Mouse (Mus musculus) limb, embryonic 11.5 days (tissue): ENCODE results near the gene Mlycd. TPM values are rescaled to one million over a fixed set of nuclear protein-coding genes. Genes with fewer than 3 reads are reported as not detected.

Experiments used
- ATAC-seq: fragments of 200-750 bp; cut with Nextera tagmentation; 2 replicates; pipeline ENCODE4 v1.8.0; 2017; ENCODE audit warnings: low read depth; ENCODE audit not compliant: insufficient number of reproducible peaks, low FRiP score, low TSS enrichment
- DNase-seq: peaks from one replicate; pipeline ENCODE4 v3.0.0-alpha.2; 2015; ENCODE audit warnings: low spot score
- H3K27ac ChIP-seq: fragments of 300-500 bp; sonication (generic); replicated peaks from 2 replicates; pipeline ENCODE4 v1.5.1; 2014; ENCODE audit warnings: low read depth, mild to moderate bottlenecking, low read length
- H3K27me3 ChIP-seq: fragments of 300-500 bp; sonication (generic); 2 replicates; pipeline ENCODE4 v1.6.1; 2014; ENCODE audit warnings: mild to moderate bottlenecking, low read length, mixed read lengths; ENCODE audit not compliant: control insufficient read depth, insufficient read depth
- H3K36me3 ChIP-seq: fragments of 300-500 bp; sonication (generic); 2 replicates; pipeline ENCODE4 v1.6.1; 2014; ENCODE audit warnings: mild to moderate bottlenecking, low read length, moderate library complexity, mixed read lengths; ENCODE audit not compliant: control insufficient read depth, insufficient read depth
- H3K4me1 ChIP-seq: fragments of 300-500 bp; sonication (generic); 2 replicates; pipeline ENCODE4 v1.6.1; 2014; ENCODE audit warnings: low read length, mixed read lengths; ENCODE audit not compliant: control insufficient read depth, insufficient read depth
- H3K4me2 ChIP-seq: fragments of 300-500 bp; sonication (generic); 2 replicates; pipeline ENCODE4 v1.6.1; 2014; ENCODE audit warnings: low read depth, mild to moderate bottlenecking, moderate library complexity; ENCODE audit not compliant: severe bottlenecking
- H3K4me3 ChIP-seq: fragments of 300-500 bp; sonication (generic); 2 replicates; pipeline ENCODE4 v1.5.1; 2014; ENCODE audit warnings: low read depth, low read length
- H3K9ac ChIP-seq: fragments of 300-500 bp; sonication (generic); 2 replicates; pipeline ENCODE4 v1.6.1; 2014; ENCODE audit warnings: mild to moderate bottlenecking, low read length
- H3K9me3 ChIP-seq: fragments of 300-500 bp; sonication (generic); 2 replicates; pipeline ENCODE4 v1.6.1; 2016; ENCODE audit warnings: low read length; ENCODE audit not compliant: control insufficient read depth
- WGBS: fragments of 180-500 bp; shearing (Covaris S2); extraction: QIAGEN DNeasy Blood & Tissue Kit; methylation state at CpG from one replicate; pipeline ENCODE4 v1.1.7; 2014; 5-methylcytosine and 5-hydroxymethylcytosine counted together
- polyA plus RNA-seq: library from polyadenylated mRNA; unstranded; fragments of >200 nt; fragmentation: Nextera tagmentation; extraction: Ambion mirVana; gene quantifications from 2 replicates; pipeline ENCODE4 v1.2.1, GENCODE M21; 2014

The Mlycd gene
- polyA plus RNA-seq, 1 experiment from 2014 or later = 6.9 TPM

DNA sequence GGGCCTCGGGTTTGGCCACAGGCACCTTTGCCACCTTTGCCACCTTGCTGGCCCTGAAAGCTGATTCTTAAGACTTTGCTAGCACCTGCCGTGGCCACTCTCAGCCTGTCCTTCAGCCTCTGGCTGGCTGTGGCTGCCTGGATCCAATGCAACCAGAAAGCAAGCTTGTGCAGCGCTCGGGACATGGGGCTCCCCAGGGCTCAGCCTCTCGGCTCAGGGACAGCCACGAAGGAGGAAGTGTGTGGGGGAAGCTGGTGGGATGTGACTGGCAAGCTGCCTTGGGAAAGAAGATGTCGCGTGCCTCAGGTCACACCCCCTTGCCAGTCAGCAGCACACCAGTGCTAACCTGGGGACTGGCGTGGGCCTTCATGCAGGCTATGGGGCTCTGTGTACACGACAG is 30.1 kb downstream of the Mlycd start:
- Histone ChIP-seq H3K4me2 (no peak overlapping the region), H3K27me3 (no peaks in the 10 kb centered on the region), H3K27ac (no peak overlapping the region), H3K36me3 (no peaks in the 10 kb centered on the region), H3K9ac (no peak overlapping the region), H3K4me1 (no peaks in the 10 kb centered on the region), H3K9me3 (no peaks in the 10 kb centered on the region), H3K4me3 (no peak overlapping the region)
- DNase-seq (no peak), ATAC-seq (no peak)
- 80% methylated on average over 10 of the region's 10 CpGs for WGBS

DNA sequence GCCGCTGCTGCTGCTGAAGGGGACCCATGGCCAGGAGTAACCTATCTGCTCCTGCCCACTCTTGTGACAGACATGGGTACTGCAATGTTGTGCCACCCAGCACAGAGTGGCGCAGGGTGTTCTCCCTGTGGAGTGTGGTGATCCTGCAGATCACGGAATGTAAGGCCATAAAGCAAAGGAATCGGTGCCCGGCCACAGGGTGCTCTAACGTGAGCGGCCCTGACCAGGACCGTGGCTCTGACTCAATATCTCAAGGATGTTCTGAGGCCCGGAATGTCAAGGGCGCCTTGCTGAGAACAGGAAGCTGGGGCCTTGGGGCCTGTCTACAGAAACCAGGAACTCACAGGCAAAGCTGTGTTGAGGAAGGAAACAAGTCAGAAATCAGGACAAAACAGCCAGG is 30.9 kb downstream of the Mlycd start:
- Histone ChIP-seq H3K36me3 (no peaks in the 10 kb centered on the region), H3K4me1 (no peaks in the 10 kb centered on the region), H3K4me2 (no peak overlapping the region), H3K27ac (no peak overlapping the region), H3K9ac (no peak overlapping the region), H3K4me3 (no peak overlapping the region), H3K9me3 (no peaks in the 10 kb centered on the region), H3K27me3 (no peaks in the 10 kb centered on the region)
- DNase-seq (no peak), ATAC-seq (no peak)
- 91% methylated on average over 10 of the region's 10 CpGs for WGBS

DNA sequence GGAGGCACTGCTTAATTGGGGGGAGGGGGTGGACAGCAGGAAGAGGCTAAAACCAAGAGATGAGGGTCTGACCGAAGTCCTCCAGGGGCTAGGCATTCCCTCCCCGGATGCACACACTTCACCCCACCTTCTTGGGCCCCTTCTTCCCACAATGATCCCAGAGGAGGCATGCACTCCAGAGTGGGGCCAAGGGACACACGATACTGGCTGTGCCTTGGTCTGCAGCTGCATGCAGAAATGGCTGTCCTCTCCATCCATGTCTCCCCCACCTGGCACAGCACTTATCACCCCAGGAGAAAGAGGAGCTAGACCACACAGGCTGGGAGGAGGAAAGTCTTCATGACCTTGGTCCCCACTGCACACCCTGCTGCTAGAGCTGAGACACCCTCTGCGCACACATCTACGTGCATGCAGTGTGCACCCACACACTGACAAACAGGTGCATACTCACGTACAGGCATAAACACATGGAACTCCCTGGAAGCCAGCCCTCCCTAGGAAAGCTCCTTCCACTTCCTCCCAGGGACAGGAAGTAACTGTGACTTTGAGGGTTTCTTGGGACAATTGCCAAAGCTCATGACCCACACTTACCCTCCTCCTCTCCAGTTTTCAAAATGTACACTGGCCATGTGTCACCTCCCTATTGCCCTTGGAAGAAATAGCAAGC is 31.5 kb downstream of the Mlycd start:
- DNase-seq (no peak), ATAC-seq (no peak)
- H3K9ac ChIP-seq = no peak overlapping the region
- no peak overlapping the region for H3K4me3 ChIP-seq
- H3K27me3 ChIP-seq = no peaks in the 10 kb centered on the region
- H3K4me1 ChIP-seq = no peaks in the 10 kb centered on the region
- H3K27ac ChIP-seq = no peak overlapping the region
- no peaks in the 10 kb centered on the region for H3K36me3 ChIP-seq
- 82% methylated on average over 6 of the region's 6 CpGs for WGBS
- H3K9me3 ChIP-seq = no peaks in the 10 kb centered on the region
- no peak overlapping the region for H3K4me2 ChIP-seq

DNA sequence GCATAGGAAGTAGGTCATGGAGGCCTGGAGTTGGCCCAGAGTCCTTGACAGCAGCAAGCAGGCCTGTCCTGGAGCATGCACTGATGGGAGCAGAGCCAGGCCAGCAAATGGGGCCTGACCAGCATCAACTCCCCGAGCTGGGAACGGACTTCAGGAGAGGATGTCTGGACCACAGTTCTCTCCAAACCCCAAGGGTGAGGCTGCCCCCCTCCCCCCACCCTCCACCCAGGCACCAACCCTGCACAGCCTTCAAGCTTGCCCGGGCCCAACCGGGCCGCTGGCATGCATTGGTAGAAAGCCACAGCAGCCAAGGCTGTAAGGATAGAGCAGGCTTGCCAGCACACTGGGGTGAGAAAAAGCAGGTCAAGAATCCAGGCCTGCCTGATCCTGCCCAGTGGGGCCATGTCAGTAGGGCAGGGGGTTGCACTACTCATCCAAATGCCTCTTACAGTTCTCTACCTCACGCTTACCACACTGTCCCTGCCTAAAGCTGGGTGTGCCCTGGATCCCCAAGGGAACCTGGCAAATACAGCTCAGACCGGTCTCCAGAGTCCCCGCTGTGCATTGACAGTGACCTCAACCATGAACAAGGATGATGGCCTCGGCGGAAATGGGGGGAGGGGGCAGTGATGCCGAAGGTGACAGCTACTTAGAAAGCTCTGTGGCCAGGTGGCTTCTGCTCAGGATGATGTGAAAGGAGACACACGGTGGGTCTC is 33.1 kb downstream of the Mlycd start:
- WGBS = 67% methylated on average over 12 of the region's 12 CpGs
- Histone ChIP-seq H3K4me1 (no peaks in the 10 kb centered on the region), H3K36me3 (no peaks in the 10 kb centered on the region), H3K4me2 (no peak overlapping the region), H3K4me3 (no peak overlapping the region), H3K27me3 (no peaks in the 10 kb centered on the region), H3K9me3 (no peaks in the 10 kb centered on the region), H3K9ac (no peak overlapping the region), H3K27ac (no peak overlapping the region)
- ATAC-seq (no peak), DNase-seq (no peak)

DNA sequence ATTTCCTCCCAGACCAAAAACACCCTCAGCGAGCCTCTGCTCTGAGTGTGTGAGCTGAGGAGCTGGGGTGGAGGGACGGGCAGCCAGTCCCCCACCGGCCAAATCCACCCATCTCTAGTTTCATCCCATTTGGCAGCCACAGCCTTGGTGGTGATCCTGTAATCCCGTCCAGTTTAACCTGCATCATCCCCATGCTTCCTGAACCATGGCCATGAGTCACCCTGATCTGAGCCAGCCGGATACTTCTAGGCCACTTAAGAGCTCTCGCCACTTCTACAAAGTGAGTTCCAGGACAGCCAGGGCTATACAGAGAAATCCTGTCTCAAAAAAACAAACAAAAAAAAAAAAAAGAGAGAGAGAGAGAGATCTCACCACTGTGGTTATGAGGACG is 33.7 kb downstream of the Mlycd start:
- Histone ChIP-seq H3K27me3 (no peaks in the 10 kb centered on the region), H3K9me3 (no peaks in the 10 kb centered on the region), H3K27ac (no peak overlapping the region), H3K4me1 (no peaks in the 10 kb centered on the region), H3K4me3 (no peak overlapping the region), H3K4me2 (no peak overlapping the region), H3K9ac (no peak overlapping the region), H3K36me3 (no peaks in the 10 kb centered on the region)
- DNase-seq (no peak), ATAC-seq (no peak)
- 74% methylated on average over 7 of the region's 7 CpGs for WGBS

DNA sequence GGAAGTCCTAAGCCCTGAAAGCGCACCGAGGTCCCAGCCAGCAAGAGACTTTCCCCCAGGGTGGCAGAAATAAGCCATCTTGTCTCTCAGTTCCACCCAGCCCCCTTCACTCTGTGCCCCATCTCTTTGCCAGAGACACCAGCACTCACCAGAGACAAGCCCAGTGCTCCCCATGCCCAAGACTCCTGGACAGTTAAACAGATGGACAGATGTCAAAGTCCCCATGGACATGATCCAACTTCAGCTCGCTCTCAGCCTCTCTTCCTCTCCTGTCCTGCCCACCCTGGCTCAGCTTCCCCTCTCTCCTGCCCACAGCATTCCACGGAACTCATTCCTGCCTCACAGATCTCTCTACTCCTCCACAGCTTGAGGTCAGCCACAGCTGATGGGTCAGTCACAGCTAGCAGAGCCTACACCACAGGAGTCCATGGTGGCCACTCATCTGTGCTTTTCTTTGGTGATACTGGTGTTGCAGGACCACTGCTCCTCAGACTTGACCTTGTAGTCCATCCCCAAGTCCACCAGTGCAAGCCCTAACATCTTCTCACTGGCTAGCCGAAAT is 34.2 kb downstream of the Mlycd start:
- ATAC-seq = no peak
- no peak overlapping the region for H3K4me2 ChIP-seq
- H3K27me3 ChIP-seq = no peaks in the 10 kb centered on the region
- WGBS = 82% methylated on average over 5 of the region's 5 CpGs
- H3K36me3 ChIP-seq = no peaks in the 10 kb centered on the region
- H3K4me1 ChIP-seq = no peaks in the 10 kb centered on the region
- no peak overlapping the region for H3K27ac ChIP-seq
- no peaks in the 10 kb centered on the region for H3K9me3 ChIP-seq
- DNase-seq = no peak
- no peak overlapping the region for H3K9ac ChIP-seq
- H3K4me3 ChIP-seq = no peak overlapping the region

DNA sequence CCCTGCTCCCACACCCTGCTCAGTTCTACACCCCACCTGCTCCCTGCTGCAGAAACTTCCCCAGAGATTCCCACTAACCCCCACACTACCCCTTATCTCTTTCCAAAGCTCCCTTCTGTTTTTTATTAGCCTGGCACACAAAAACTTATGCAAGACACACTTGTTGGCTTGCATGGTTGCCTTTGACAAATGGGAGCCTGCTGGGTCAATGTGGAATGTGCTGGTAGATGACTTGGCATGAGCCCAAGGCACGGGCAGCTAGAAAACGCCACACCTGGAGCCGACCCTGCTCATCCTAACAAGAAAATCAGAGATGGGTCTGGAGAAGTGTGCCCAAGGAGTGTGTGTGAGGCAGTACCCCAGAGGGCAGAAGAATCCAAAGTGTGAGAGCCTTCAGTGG is 34.9 kb downstream of the Mlycd start:
- Histone ChIP-seq H3K27me3 (no peaks in the 10 kb centered on the region), H3K9ac (no peak overlapping the region), H3K27ac (no peak overlapping the region), H3K4me2 (no peak overlapping the region), H3K4me3 (no peak overlapping the region), H3K36me3 (no peaks in the 10 kb centered on the region), H3K4me1 (no peaks in the 10 kb centered on the region), H3K9me3 (no peaks in the 10 kb centered on the region)
- no peak for ATAC-seq
- WGBS = 87% methylated on average over 3 of the region's 3 CpGs
- DNase-seq = no peak

DNA sequence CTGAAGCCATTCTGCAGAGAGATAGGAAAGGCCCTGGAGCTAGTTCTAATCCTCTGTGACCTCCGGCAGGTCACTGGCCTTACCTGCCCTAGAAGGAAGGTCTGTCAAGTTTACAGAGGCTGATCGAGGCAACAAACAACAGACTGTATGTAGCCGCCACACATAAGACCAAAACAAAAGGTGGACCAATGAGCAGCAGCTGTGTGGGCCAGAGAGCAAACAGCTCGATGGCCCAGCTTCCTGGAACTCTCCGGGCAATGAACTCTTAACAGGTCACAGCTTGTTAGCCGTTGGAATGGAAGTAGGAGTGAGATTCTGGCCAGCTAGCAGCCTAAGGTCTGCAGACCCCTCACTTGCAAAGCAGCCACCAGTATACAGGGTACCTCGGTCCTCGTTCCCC is 35.6 kb downstream of the Mlycd start:
- Histone ChIP-seq H3K27me3 (no peaks in the 10 kb centered on the region), H3K27ac (no peak overlapping the region), H3K4me3 (no peak overlapping the region), H3K9me3 (no peaks in the 10 kb centered on the region), H3K9ac (no peak overlapping the region), H3K4me1 (no peaks in the 10 kb centered on the region), H3K36me3 (no peaks in the 10 kb centered on the region), H3K4me2 (no peak overlapping the region)
- no peak for ATAC-seq
- WGBS = 77% methylated on average over 8 of the region's 8 CpGs
- no peak for DNase-seq
